17 mouse cellular contexts compared by ENCODE assay signal in genomic region chr5:15512236-15512635, GRCm38 (mm10). TPM values are rescaled to one million over a fixed set of nuclear protein-coding genes. Genes with fewer than 3 reads are reported as not detected.
DNase-seq lines count a peak whose midpoint lies in the region; ATAC-seq lines count a peak whose summit lies in the region.
"Not testable (repeated sequence)": the region's sequence is repeated elsewhere in the genome, so short reads cannot be mapped to it uniquely, and the experiment has no call there.
"Had no signal": no experiment of that assay in that cellular context is flagged by ENCODE, and none has a peak within 500 bp of the region (broad histone marks: within the 10 kb centered on the region; RNA-seq: fewer than 3 reads in every experiment).

No protein-coding gene starts in this region.

- H3K27ac ChIP-seq in embryonic facial prominence, embryonic 15.5 days (replicated peaks); heart, embryonic 14.5 days (replicated peaks in 1 of 2; ENCODE audit: control insufficient read depth in 1 of 2, insufficient read depth in 1 of 2, low read depth in 2 of 2, low read length in 2 of 2); hindbrain, embryonic 13.5 days; intestine, embryonic 16.5 days (ENCODE audit: low read length); limb, embryonic 15.5 days; midbrain, embryonic 11.5 days (ENCODE audit: low read depth, low read length); neural tube, embryonic 12.5 days: not testable (repeated sequence)

- not testable (repeated sequence) for H3K4me2 ChIP-seq in embryonic facial prominence, embryonic 15.5 days (replicated peaks); heart, embryonic 14.5 days (ENCODE audit: low read length); hindbrain, embryonic 13.5 days; intestine, embryonic 16.5 days (ENCODE audit: low read depth, low read length); limb, embryonic 15.5 days; midbrain, embryonic 11.5 days; neural tube, embryonic 12.5 days (replicated peaks)

- 0 out of 2 replicates have a peak, but pooled peaks have one; percentile 22 for ATAC-seq in embryonic facial prominence, embryonic 15.5 days (ENCODE audit: insufficient number of reproducible peaks, low FRiP score, low TSS enrichment, low read depth)
- 0 out of 2 replicates have a peak, but pooled peaks have one; percentile 20 for ATAC-seq in heart, embryonic 14.5 days (ENCODE audit: insufficient number of reproducible peaks, insufficient read depth, low FRiP score, low read depth)
- peak; percentile 59; the same call in 1 of the 2 replicates for ATAC-seq in hindbrain, embryonic 13.5 days (ENCODE audit: low FRiP score)
- ATAC-seq in intestine, embryonic 16.5 days, result 0 out of 2 replicates have a peak, but pooled peaks have one; percentile 23
- ATAC-seq in limb, embryonic 15.5 days (ENCODE audit: insufficient number of reproducible peaks, low FRiP score, low TSS enrichment, low read depth), result peak; percentile 53; the same call in 1 of the 2 replicates
- 0 out of 2 replicates have a peak, but pooled peaks have one; percentile 43 for ATAC-seq in midbrain, embryonic 11.5 days (ENCODE audit: low FRiP score)
- 0 out of 2 replicates have a peak, but pooled peaks have one; percentile 48 for ATAC-seq in neural tube, embryonic 12.5 days (ENCODE audit: low FRiP score, low read depth)

- not testable (repeated sequence) for H3K4me1 ChIP-seq in embryonic facial prominence, embryonic 15.5 days; heart, embryonic 14.5 days (ENCODE audit: control insufficient read depth in 2 of 2, insufficient read depth in 2 of 2, low read length in 2 of 2); hindbrain, embryonic 13.5 days (replicated peaks); intestine, embryonic 16.5 days (ENCODE audit: control insufficient read depth, insufficient read depth, low read length); limb, embryonic 15.5 days; midbrain, embryonic 11.5 days (ENCODE audit: control insufficient read depth, insufficient read depth, low read length); neural tube, embryonic 12.5 days

- not testable (repeated sequence) for H3K9ac ChIP-seq in embryonic facial prominence, embryonic 15.5 days; heart, embryonic 14.5 days (ENCODE audit: low read length); hindbrain, embryonic 13.5 days; intestine, embryonic 16.5 days (ENCODE audit: low read depth, low read length); limb, embryonic 15.5 days; midbrain, embryonic 11.5 days (ENCODE audit: low read length); neural tube, embryonic 12.5 days

- WGBS in embryonic facial prominence, embryonic 15.5 days, result 61% methylated on average over 3 of the region's 3 CpGs
- 50% methylated on average over 3 of the region's 3 CpGs for WGBS in heart, embryonic 14.5 days
- 65% methylated on average over 3 of the region's 3 CpGs for WGBS in hindbrain, embryonic 13.5 days
- 65% methylated on average over 3 of the region's 3 CpGs for WGBS in intestine, embryonic 16.5 days
- 61% methylated on average over 3 of the region's 3 CpGs for WGBS in limb, embryonic 15.5 days
- 65% methylated on average over 3 of the region's 3 CpGs for WGBS in midbrain, embryonic 11.5 days
- 69% methylated on average over 3 of the region's 3 CpGs for WGBS in neural tube, embryonic 12.5 days

- not testable (repeated sequence) for H3K4me3 ChIP-seq in embryonic facial prominence, embryonic 15.5 days (replicated peaks); heart, embryonic 14.5 days (ENCODE audit: control insufficient read depth in 1 of 2, insufficient read depth in 1 of 2, low read depth in 1 of 2, low read length in 2 of 2); hindbrain, embryonic 13.5 days; intestine, embryonic 16.5 days (ENCODE audit: low read length); limb, embryonic 15.5 days; midbrain, embryonic 11.5 days (ENCODE audit: low read depth, low read length); neural tube, embryonic 12.5 days

- not testable (repeated sequence) for H3K27me3 ChIP-seq in embryonic facial prominence, embryonic 15.5 days; heart, embryonic 14.5 days (ENCODE audit: control insufficient read depth, insufficient read depth, low read length); hindbrain, embryonic 13.5 days; intestine, embryonic 16.5 days (replicated peaks; ENCODE audit: control insufficient read depth, insufficient read depth, low read length); limb, embryonic 15.5 days; midbrain, embryonic 11.5 days (ENCODE audit: control insufficient read depth, insufficient read depth, low read length); neural tube, embryonic 12.5 days (replicated peaks)

- not testable (repeated sequence) for DNase-seq in midbrain, embryonic 11.5 days (ENCODE audit: low spot score, missing footprints)

- not testable (repeated sequence) for H3K36me3 ChIP-seq in embryonic facial prominence, embryonic 15.5 days; heart, embryonic 14.5 days (ENCODE audit: control insufficient read depth, insufficient read depth, low read length); hindbrain, embryonic 13.5 days; intestine, embryonic 16.5 days (ENCODE audit: control insufficient read depth, insufficient read depth, low read length); limb, embryonic 15.5 days; midbrain, embryonic 11.5 days (ENCODE audit: control insufficient read depth, insufficient read depth, low read length); neural tube, embryonic 12.5 days

- peaks cover 26% of the 10 kb centered on the region for H3K9me3 ChIP-seq in embryonic facial prominence, embryonic 15.5 days (replicated peaks)
- H3K9me3 ChIP-seq in heart, embryonic 14.5 days (ENCODE audit: control insufficient read depth, low read length), result peaks cover 20% of the 10 kb centered on the region
- H3K9me3 ChIP-seq in hindbrain, embryonic 13.5 days, result peaks cover 30% of the 10 kb centered on the region
- H3K9me3 ChIP-seq in intestine, embryonic 16.5 days (ENCODE audit: control insufficient read depth, low read length); limb, embryonic 15.5 days: not testable (repeated sequence)
- H3K9me3 ChIP-seq in midbrain, embryonic 11.5 days (ENCODE audit: control insufficient read depth, low read length), result peaks cover 16% of the 10 kb centered on the region
- H3K9me3 ChIP-seq in neural tube, embryonic 12.5 days, result peaks cover 28% of the 10 kb centered on the region

RNA-seq across cellular contexts. Expression of gene Gm21190, which starts 16.8 kb away (rescaled TPM):
- 0.23 TPM in 1 of 2 replicates, not detected in the other for polyA plus RNA-seq in embryonic facial prominence, embryonic 15.5 days (2015; fragmentation: Nextera tagmentation; extraction: Ambion mirVana)
- polyA plus RNA-seq in heart, embryonic 14.5 days (2014; fragmentation: Nextera tagmentation; extraction: Ambion mirVana), result not detected in 2 replicates
- not detected in 2 replicates for polyA plus RNA-seq in hindbrain, embryonic 13.5 days (2015; fragmentation: Nextera tagmentation; extraction: Ambion mirVana)
- not detected in 2 replicates for polyA plus RNA-seq in intestine, embryonic 16.5 days (2015; fragmentation: Nextera tagmentation; extraction: Ambion mirVana)
- polyA plus RNA-seq in limb, embryonic 15.5 days (2015; fragmentation: Nextera tagmentation; extraction: Ambion mirVana), result not detected in 2 replicates
- polyA plus RNA-seq in midbrain, embryonic 11.5 days (2014; fragmentation: Nextera tagmentation; extraction: Ambion mirVana), result not detected in 2 replicates
- not detected in 2 replicates for polyA plus RNA-seq in neural tube, embryonic 12.5 days (2016; fragmentation: Nextera tagmentation; extraction: Ambion mirVana)
- polyA plus RNA-seq: activated CD4-positive, CD25-positive, alpha-beta regulatory T cell, adult 4 months; cortical plate, adult 2 months; embryonic facial prominence, embryonic 14.5 days; erythroblast, embryonic 14.5 days; forebrain, embryonic 10.5 days; forebrain, embryonic 15.5 days; hindbrain, embryonic 15.5 days; inflammation-experienced regulatory T-cells, adult 6 months; Patski had no signal

RNA-seq across cellular contexts. Expression of gene Gm21149, which starts 35.9 kb away (rescaled TPM):
- polyA plus RNA-seq in embryonic facial prominence, embryonic 15.5 days (2015; fragmentation: Nextera tagmentation; extraction: Ambion mirVana), result 0.20 and 0.25 TPM in 2 replicates
- polyA plus RNA-seq in heart, embryonic 14.5 days (2014; fragmentation: Nextera tagmentation; extraction: Ambion mirVana), result 0.36 and 0.69 TPM in 2 replicates
- not detected in 2 replicates for polyA plus RNA-seq in hindbrain, embryonic 13.5 days (2015; fragmentation: Nextera tagmentation; extraction: Ambion mirVana)
- polyA plus RNA-seq in intestine, embryonic 16.5 days (2015; fragmentation: Nextera tagmentation; extraction: Ambion mirVana), result not detected in 2 replicates
- 0.12 TPM in 1 of 2 replicates, not detected in the other for polyA plus RNA-seq in limb, embryonic 15.5 days (2015; fragmentation: Nextera tagmentation; extraction: Ambion mirVana)
- not detected in 2 replicates for polyA plus RNA-seq in midbrain, embryonic 11.5 days (2014; fragmentation: Nextera tagmentation; extraction: Ambion mirVana)
- not detected in 2 replicates for polyA plus RNA-seq in neural tube, embryonic 12.5 days (2016; fragmentation: Nextera tagmentation; extraction: Ambion mirVana)
- polyA plus RNA-seq: activated CD4-positive, CD25-positive, alpha-beta regulatory T cell, adult 4 months; embryonic facial prominence, embryonic 14.5 days; erythroblast, embryonic 14.5 days; forebrain, embryonic 10.5 days; forebrain, embryonic 15.5 days; heart, postnatal 0 days; hindbrain, embryonic 15.5 days; Patski had no signal
